12 mouse cellular contexts compared by ENCODE assay signal in genomic region chr1:138901431-138902117, GRCm38 (mm10). TPM values are rescaled to one million over a fixed set of nuclear protein-coding genes. Genes with fewer than 3 reads are reported as not detected.
DNase-seq lines count a peak whose midpoint lies in the region; ATAC-seq and TF ChIP-seq lines count a peak whose summit lies in the region.
"Had no signal": no experiment of that assay in that cellular context is flagged by ENCODE, and none has a peak within 500 bp of the region (broad histone marks: within the 10 kb centered on the region; RNA-seq: fewer than 3 reads in every experiment).

No protein-coding gene starts in this region.

- no peaks in the 10 kb centered on the region for H3K27me3 ChIP-seq in kidney, embryonic 15.5 days
- H3K27me3 ChIP-seq in intestine, postnatal 0 days (replicated peaks; ENCODE audit: control insufficient read depth, insufficient read depth, low read length), result no peaks in the 10 kb centered on the region
- H3K27me3 ChIP-seq in hindbrain, embryonic 11.5 days (ENCODE audit: control insufficient read depth, insufficient read depth, low read length), result no peaks in the 10 kb centered on the region
- H3K27me3 ChIP-seq in neural tube, embryonic 15.5 days (replicated peaks), result no peaks in the 10 kb centered on the region
- H3K27me3 ChIP-seq: embryonic facial prominence, embryonic 12.5 days had no signal

- no peak overlapping the region for H3K4me2 ChIP-seq in kidney, embryonic 15.5 days
- no peak overlapping the region for H3K4me2 ChIP-seq in intestine, postnatal 0 days (replicated peaks; ENCODE audit: low read depth)
- H3K4me2 ChIP-seq in hindbrain, embryonic 11.5 days (replicated peaks; ENCODE audit: low read depth, low read length), result no peak overlapping the region
- no peak overlapping the region for H3K4me2 ChIP-seq in neural tube, embryonic 15.5 days
- H3K4me2 ChIP-seq: embryonic facial prominence, embryonic 12.5 days had no signal

- no peaks in the 10 kb centered on the region for H3K9me3 ChIP-seq in kidney, embryonic 15.5 days (replicated peaks)
- no peaks in the 10 kb centered on the region for H3K9me3 ChIP-seq in intestine, postnatal 0 days (ENCODE audit: control insufficient read depth)
- no peaks in the 10 kb centered on the region for H3K9me3 ChIP-seq in hindbrain, embryonic 11.5 days (ENCODE audit: control insufficient read depth, low read length)
- no peaks in the 10 kb centered on the region for H3K9me3 ChIP-seq in neural tube, embryonic 15.5 days (replicated peaks)
- H3K9me3 ChIP-seq: embryonic facial prominence, embryonic 12.5 days had no signal

- ATAC-seq in cerebellum, adult (ENCODE audit: insufficient number of reproducible peaks, low FRiP score, low TSS enrichment), result peak; percentile 97
- no peak for ATAC-seq in kidney, embryonic 15.5 days (replicated peaks; ENCODE audit: low FRiP score)
- ATAC-seq in intestine, postnatal 0 days, result no peak
- ATAC-seq in hindbrain, embryonic 11.5 days (ENCODE audit: low FRiP score), result no peak
- ATAC-seq in neural tube, embryonic 15.5 days (ENCODE audit: low FRiP score), result no peak

- peak overlapping the region; percentile 85 for H3K27ac ChIP-seq in layer of hippocampus, adult 2 months
- H3K27ac ChIP-seq in kidney, embryonic 15.5 days, result no peak overlapping the region
- no peak overlapping the region for H3K27ac ChIP-seq in intestine, postnatal 0 days (ENCODE audit: low read depth, low read length)
- H3K27ac ChIP-seq in hindbrain, embryonic 11.5 days (ENCODE audit: low read depth, low read length), result no peak overlapping the region
- no peak overlapping the region for H3K27ac ChIP-seq in neural tube, embryonic 15.5 days (replicated peaks)
- H3K27ac ChIP-seq: embryonic facial prominence, embryonic 12.5 days; macrophage had no signal

- no peak overlapping the region for H3K4me3 ChIP-seq in layer of hippocampus, adult 2 months
- H3K4me3 ChIP-seq in kidney, embryonic 15.5 days (replicated peaks), result no peak overlapping the region
- H3K4me3 ChIP-seq in intestine, postnatal 0 days (ENCODE audit: low read depth, low read length), result no peak overlapping the region
- no peak overlapping the region for H3K4me3 ChIP-seq in hindbrain, embryonic 11.5 days (ENCODE audit: low read depth, low read length)
- no peak overlapping the region for H3K4me3 ChIP-seq in neural tube, embryonic 15.5 days (replicated peaks)
- H3K4me3 ChIP-seq: embryonic facial prominence, embryonic 12.5 days had no signal

- intact Hi-C loops in left cerebral cortex, postnatal 4 days (cut with DNase I), result no loop called here

- no peaks in the 10 kb centered on the region for H3K4me1 ChIP-seq in kidney, embryonic 15.5 days
- H3K4me1 ChIP-seq in intestine, postnatal 0 days (replicated peaks; ENCODE audit: control insufficient read depth, insufficient read depth, low read length), result peaks cover 2% of the 10 kb centered on the region; the same call in 1 of the 2 replicates
- H3K4me1 ChIP-seq in hindbrain, embryonic 11.5 days (replicated peaks; ENCODE audit: control insufficient read depth, insufficient read depth, low read length), result no peaks in the 10 kb centered on the region
- H3K4me1 ChIP-seq in neural tube, embryonic 15.5 days, result no peaks in the 10 kb centered on the region
- H3K4me1 ChIP-seq: embryonic facial prominence, embryonic 12.5 days had no signal

- H3K9ac ChIP-seq in kidney, embryonic 15.5 days, result no peak overlapping the region
- H3K9ac ChIP-seq in intestine, postnatal 0 days (ENCODE audit: low read depth, low read length), result no peak overlapping the region
- H3K9ac ChIP-seq in hindbrain, embryonic 11.5 days (ENCODE audit: low read depth, low read length), result no peak overlapping the region
- no peak overlapping the region for H3K9ac ChIP-seq in neural tube, embryonic 15.5 days (replicated peaks)
- H3K9ac ChIP-seq: embryonic facial prominence, embryonic 12.5 days had no signal

- WGBS in kidney, embryonic 15.5 days, result 85% methylated on average over 16 of the region's 16 CpGs
- 91% methylated on average over 16 of the region's 16 CpGs for WGBS in intestine, postnatal 0 days
- 94% methylated on average over 16 of the region's 16 CpGs for WGBS in hindbrain, embryonic 11.5 days
- 94% methylated on average over 16 of the region's 16 CpGs for WGBS in neural tube, embryonic 15.5 days

- no peaks in the 10 kb centered on the region for H3K36me3 ChIP-seq in kidney, embryonic 15.5 days
- H3K36me3 ChIP-seq in intestine, postnatal 0 days (ENCODE audit: control insufficient read depth, insufficient read depth), result no peaks in the 10 kb centered on the region
- H3K36me3 ChIP-seq in hindbrain, embryonic 11.5 days (ENCODE audit: control insufficient read depth, insufficient read depth, low read length), result no peaks in the 10 kb centered on the region
- H3K36me3 ChIP-seq in neural tube, embryonic 15.5 days, result no peaks in the 10 kb centered on the region
- H3K36me3 ChIP-seq: embryonic facial prominence, embryonic 12.5 days had no signal

- DNase-seq in cerebellum, adult 9-10 months, result peak; percentile 88
- peak; percentile 65 to 69 for DNase-seq in layer of hippocampus, adult 2 months (ENCODE audit: low spot score in 2 of 2)
- DNase-seq in left cerebral cortex, postnatal 4 days, result peak; percentile 60
- no peak for DNase-seq in hindbrain, embryonic 11.5 days (ENCODE audit: low spot score)
- DNase-seq: adrenal gland, postnatal 36 days had no signal

- TF ChIP-seq CTCF in layer of hippocampus, adult 2 months (conservative IDR thresholded peaks at IDR 0.05), result no peak
- no peak for TF ChIP-seq CTCF in intestine, postnatal 0 days (IDR thresholded peaks at IDR 0.05; ENCODE audit: low read depth)

RNA-seq across cellular contexts. Expression of gene 2310009B15Rik, which starts 44.9 kb away (rescaled TPM):
- total RNA-seq in layer of hippocampus, adult 2 months (2021), result 10 to 100 TPM; 23.1 to 24.7 TPM
- 10 to 100 TPM; 14.7 to 17.2 TPM for total RNA-seq in left cerebral cortex, postnatal 4 days (2021)
- 42.3 and 44.7 TPM in 2 replicates for polyA plus RNA-seq in kidney, embryonic 15.5 days (2015; fragmentation: Nextera tagmentation; extraction: Ambion mirVana)
- polyA plus RNA-seq in intestine, postnatal 0 days (2015; fragmentation: Nextera tagmentation; extraction: Ambion mirVana), result 38.0 TPM in 2 replicates
- 42.4 and 44.6 TPM in 2 replicates for polyA plus RNA-seq in hindbrain, embryonic 11.5 days (2014; fragmentation: Nextera tagmentation; extraction: Ambion mirVana)
- polyA plus RNA-seq in neural tube, embryonic 15.5 days (2015; fragmentation: Nextera tagmentation; extraction: Ambion mirVana), result 29.8 and 32.1 TPM in 2 replicates

RNA-seq across cellular contexts. Expression of gene Lhx9, which starts 53.2 kb away (rescaled TPM):
- total RNA-seq in layer of hippocampus, adult 2 months (2021), result 10 to 100 TPM; 16.5 to 17.4 TPM
- 1 to 10 TPM; 1.8 to 4.9 TPM for total RNA-seq in left cerebral cortex, postnatal 4 days (2021)
- 0.33 and 0.38 TPM in 2 replicates for polyA plus RNA-seq in kidney, embryonic 15.5 days (2015; fragmentation: Nextera tagmentation; extraction: Ambion mirVana)
- polyA plus RNA-seq in intestine, postnatal 0 days (2015; fragmentation: Nextera tagmentation; extraction: Ambion mirVana), result not detected in 2 replicates
- 31.4 and 32.1 TPM in 2 replicates for polyA plus RNA-seq in hindbrain, embryonic 11.5 days (2014; fragmentation: Nextera tagmentation; extraction: Ambion mirVana)
- polyA plus RNA-seq in neural tube, embryonic 15.5 days (2015; fragmentation: Nextera tagmentation; extraction: Ambion mirVana), result 2.8 and 4.5 TPM in 2 replicates
- total RNA-seq: granulocyte monocyte progenitor cell, adult 5-6 weeks had no signal
- polyA plus RNA-seq: macrophage had no signal
